Mouse (Mus musculus) B cell, adult 67 days (primary cell): ENCODE results near the gene Oasl1. TPM values are rescaled to one million over a fixed set of nuclear protein-coding genes. Genes with fewer than 3 reads are reported as not detected.

Experiments used
- total RNA-seq, 2 experiments: library from RNA; stranded (reverse); gene quantifications; 4 replicates each; pipeline ENCODE4 v1.2.4; 2023

Oasl1 gene
- total RNA-seq = 10 to 100 TPM; 17.6 to 26.5 TPM

DNA sequence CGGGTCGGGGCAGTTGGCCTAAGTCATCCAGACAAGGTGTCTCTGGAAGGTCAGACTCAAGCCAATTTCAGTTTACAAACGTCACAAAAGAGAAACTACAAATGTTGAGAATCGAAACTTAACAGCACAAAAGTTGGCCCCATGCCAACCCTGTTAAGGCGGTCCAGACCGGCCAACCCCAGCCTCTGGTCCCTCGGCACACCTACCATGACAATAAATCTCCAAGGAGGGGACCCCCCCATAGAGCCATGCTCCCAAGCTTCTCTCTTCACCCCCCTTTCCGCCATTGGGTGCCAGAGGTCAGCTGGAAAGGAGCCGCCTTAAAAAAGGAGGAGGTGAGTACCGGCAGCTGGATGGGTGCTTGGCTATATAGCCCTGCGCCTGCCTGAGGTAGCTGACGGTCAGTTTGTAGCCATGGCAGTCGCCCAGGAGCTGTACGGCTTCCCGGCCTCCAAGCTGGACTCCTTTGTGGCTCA, at the start of gene Oasl1:
Oasl1 (plus strand) TSS at position 243 of the 476 bp plus-strand sequence.

DNA sequence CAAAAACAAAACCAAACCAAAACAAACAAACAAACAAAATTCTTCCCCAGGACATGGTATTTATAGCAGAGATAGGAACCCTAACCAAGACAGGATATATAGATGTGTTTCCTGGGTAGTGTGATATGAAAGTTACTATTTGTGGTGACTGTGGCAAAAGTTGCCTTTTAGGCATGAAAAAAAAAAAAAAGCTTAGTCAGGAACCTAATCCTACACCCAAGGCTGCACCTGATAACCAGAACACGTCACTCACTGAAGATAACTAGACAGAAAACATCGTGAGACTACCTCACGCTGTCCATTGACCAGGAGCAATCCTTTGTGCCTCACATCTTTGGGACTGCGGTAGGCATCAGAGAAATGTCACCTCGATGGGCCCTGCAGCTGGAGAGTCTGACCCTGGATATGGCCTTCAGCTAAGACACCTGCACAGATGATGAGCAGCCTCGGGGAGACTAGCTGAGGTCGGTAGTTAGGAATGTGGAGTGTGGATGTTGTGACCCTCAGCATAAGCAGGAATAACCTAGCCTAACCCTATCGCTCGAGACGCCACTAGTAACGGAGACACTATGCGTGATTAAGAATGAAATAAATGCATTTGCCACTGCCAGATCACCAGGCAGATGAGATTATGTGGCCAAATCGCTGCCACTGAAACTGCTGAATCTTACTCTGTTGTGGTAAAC, 26.2 kb upstream of the Oasl1 start, which contains the start of gene Oasl2:
Oasl2 (plus strand) TSS at position 249 of the 686 bp plus-strand sequence.

DNA sequence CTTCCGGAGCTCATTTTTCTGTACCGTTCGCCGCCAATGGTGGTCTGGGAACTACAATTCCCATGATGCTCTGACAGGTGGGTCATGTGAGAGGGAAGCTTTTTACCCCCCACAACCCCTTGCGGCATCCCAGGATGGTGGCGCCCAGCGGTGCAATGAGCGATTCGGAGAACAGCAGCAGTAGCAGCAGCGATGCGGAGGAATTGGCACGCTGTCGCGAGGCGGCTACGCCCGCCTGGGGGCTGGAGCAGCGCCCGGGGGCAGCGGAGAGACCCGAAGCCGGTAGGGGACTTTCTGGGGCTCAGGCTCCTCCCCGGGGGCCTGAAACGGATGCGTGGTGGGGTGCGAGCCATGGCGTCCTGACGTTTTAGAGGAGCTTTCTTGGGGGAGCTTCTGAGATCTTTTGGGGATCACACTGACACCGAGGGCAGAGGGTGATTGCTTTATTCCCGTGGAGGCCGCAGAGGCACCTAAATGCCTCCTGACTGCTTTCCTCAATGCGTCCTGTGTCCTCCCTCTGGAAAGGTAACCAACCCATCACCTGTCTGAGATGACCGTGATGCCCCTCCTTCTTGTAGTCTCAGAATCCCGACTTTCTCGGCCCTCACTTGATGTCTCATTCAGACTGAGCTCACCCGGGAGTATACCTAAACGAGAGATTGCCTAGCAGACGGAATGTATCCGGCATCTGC, 19.2 kb downstream of the Oasl1 start, which contains the start of gene 2210016L21Rik:
2210016L21Rik (plus strand) TSS at position 85 of the 692 bp plus-strand sequence.

DNA sequence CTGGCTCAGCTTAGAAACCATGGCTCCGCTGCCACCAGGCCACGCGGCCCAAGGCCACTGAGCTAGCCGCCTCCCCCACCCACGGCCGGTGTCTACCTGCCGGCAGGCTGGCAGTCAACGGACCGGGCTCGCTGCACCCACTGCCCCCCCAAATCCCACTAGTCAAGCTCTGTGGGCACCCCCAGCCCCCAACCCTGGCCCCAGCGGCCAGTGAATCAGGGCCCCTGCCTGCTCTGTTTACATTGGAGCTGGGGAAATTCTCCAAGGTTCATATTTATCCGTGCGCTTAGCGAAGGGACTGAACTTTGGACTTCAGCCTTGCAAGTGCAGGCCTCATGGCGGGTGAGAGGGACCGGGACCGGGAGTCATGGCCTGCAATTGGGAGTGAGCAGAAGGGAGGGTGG, 47.8 kb downstream of the Oasl1 start, which contains the start of gene Hnf1a:
Hnf1a (minus strand) TSS at position 271 of the 404 bp plus-strand sequence.

Other genes starting within 250 kb of the Oasl1 start
- 10 to 100 TPM; 56.9 to 58.5 TPM for gene Gltp, start 232.3 kb upstream of the Oasl1 start, total RNA-seq
- gene Tchp, start 215.5 kb upstream of the Oasl1 start, total RNA-seq = 10 to 100 TPM; 23.1 to 24.2 TPM
- gene Ankrd13a, start 148.6 kb upstream of the Oasl1 start, total RNA-seq = 100 to 1,000 TPM; 188 to 200 TPM
- 100 to 1,000 TPM; 192 to 217 TPM for gene Git2, start 147.7 kb upstream of the Oasl1 start, total RNA-seq
- 10 to 100 TPM; 46.4 to 51.5 TPM for gene 1500011B03Rik, start 99.8 kb upstream of the Oasl1 start, total RNA-seq
- under 1 TPM in 1 of 2 experiments, not detected in 1; 0.26 TPM for gene 4930519G04Rik, start 69.6 kb upstream of the Oasl1 start, total RNA-seq
- gene Gm9936, start 64.6 kb upstream of the Oasl1 start, total RNA-seq = not detected
- 10 to 100 TPM in 1 of 2 experiments, 1 to 10 TPM in 1; 6.5 to 11.0 TPM for gene Oasl2, start 26.3 kb upstream of the Oasl1 start, total RNA-seq
- gene 2210016L21Rik, start 18.9 kb downstream of the Oasl1 start, total RNA-seq = 10 to 100 TPM; 36.0 to 48.3 TPM
- not detected for gene Hnf1a, start 47.9 kb downstream of the Oasl1 start, total RNA-seq
- 10 to 100 TPM; 52.6 to 56.1 TPM for gene Sppl3, start 87.9 kb downstream of the Oasl1 start, total RNA-seq
- gene Gm10401, start 175.1 kb downstream of the Oasl1 start, total RNA-seq = not detected
- 10 to 100 TPM; 15.7 to 20.1 TPM for gene Acads, start 196.1 kb downstream of the Oasl1 start, total RNA-seq
- 10 to 100 TPM; 42.6 to 43.8 TPM for gene Unc119b, start 211.7 kb downstream of the Oasl1 start, total RNA-seq
- gene Mlec, start 234.9 kb downstream of the Oasl1 start, total RNA-seq = 10 to 100 TPM; 83.4 to 92.8 TPM